Mouse (Mus musculus): Measurements from ENCODE around the gene Lzts2. TPM values are rescaled to one million over a fixed set of nuclear protein-coding genes. Genes with fewer than 3 reads are reported as not detected.
A peak's percentile ranks its signal among the peaks of the same experiment; 100 is the strongest.

The Lzts2 gene
- total RNA-seq, 2 experiments from 2014 or later = 21.3 to 23.2 TPM

GRCm38 (mm10) chr19:45002301-45002700 is 11.9 kb upstream of the Lzts2 start:
- no peak for DNase-seq (ENCODE audit: low spot score in 2 of 2)

GRCm38 (mm10) chr19:45003740-45004516 is 10.3 kb upstream of the Lzts2 start:
- no peak for DNase-seq (ENCODE audit: low spot score in 2 of 2)

- DNase-seq (ENCODE audit: low spot score in 2 of 2) = no peak
Measured at GRCm38 (mm10) chr19:45005444-45005843, 8.8 kb upstream of the Lzts2 start, which contains the start of gene Twnk. Gene Twnk (plus strand): TSS chr19:45005663.

- peak; percentile 97 for DNase-seq (ENCODE audit: low spot score in 2 of 2)
Measured at GRCm38 (mm10) chr19:45005957-45006712, 8.1 kb upstream of the Lzts2 start, which contains the start of gene Mrpl43. Gene Mrpl43 (minus strand): TSS chr19:45006442.

- DNase-seq (ENCODE audit: low spot score in 2 of 2) = no peak
Measured at GRCm38 (mm10) chr19:45007021-45007420, 7.2 kb upstream of the Lzts2 start.

- DNase-seq (ENCODE audit: low spot score in 2 of 2) = no peak
Measured at GRCm38 (mm10) chr19:45007425-45008191, 6.6 kb upstream of the Lzts2 start.

- DNase-seq (ENCODE audit: low spot score in 2 of 2) = no peak
Measured at GRCm38 (mm10) chr19:45010646-45011045, 3.6 kb upstream of the Lzts2 start.

GRCm38 (mm10) chr19:45012219-45012618 is 2.0 kb upstream of the Lzts2 start:
- no peak for DNase-seq (ENCODE audit: low spot score in 2 of 2)

- DNase-seq (ENCODE audit: low spot score in 2 of 2) = peak in 1 of 2 experiments; percentile 15
Measured at GRCm38 (mm10) chr19:45012636-45013035, 1.6 kb upstream of the Lzts2 start.

- DNase-seq (ENCODE audit: low spot score in 2 of 2) = no peak
Measured at GRCm38 (mm10) chr19:45013581-45014225, 511 bp upstream of the Lzts2 start.

GRCm38 (mm10) chr19:45014981-45015402 is 778 bp downstream of the Lzts2 start:
- DNase-seq (ENCODE audit: low spot score in 2 of 2) = peak in 1 of 2 experiments; percentile 52

GRCm38 (mm10) chr19:45015518-45016281 is 1.5 kb downstream of the Lzts2 start:
- DNase-seq (ENCODE audit: low spot score in 2 of 2) = no peak

GRCm38 (mm10) chr19:45016341-45017215 is 2.4 kb downstream of the Lzts2 start:
- peak; percentile 70 to 74 for DNase-seq (ENCODE audit: low spot score in 2 of 2)

GRCm38 (mm10) chr19:45017216-45017771 is 3.1 kb downstream of the Lzts2 start:
- peak; percentile 79 to 85 for DNase-seq (ENCODE audit: low spot score in 2 of 2)

- peak; percentile 82 to 90 for DNase-seq (ENCODE audit: low spot score in 2 of 2)
Measured at GRCm38 (mm10) chr19:45017909-45018308, 3.7 kb downstream of the Lzts2 start.

- DNase-seq (ENCODE audit: low spot score in 2 of 2) = peak in 1 of 2 experiments; percentile 35
Measured at GRCm38 (mm10) chr19:45018351-45018831, 4.2 kb downstream of the Lzts2 start.

GRCm38 (mm10) chr19:45020348-45020747 is 6.1 kb downstream of the Lzts2 start:
- DNase-seq (ENCODE audit: low spot score in 2 of 2) = no peak

GRCm38 (mm10) chr19:45021362-45021761 is 7.1 kb downstream of the Lzts2 start:
- DNase-seq (ENCODE audit: low spot score in 2 of 2) = no peak

- no peak for DNase-seq (ENCODE audit: low spot score in 2 of 2)
Measured at GRCm38 (mm10) chr19:45023993-45024392, 9.8 kb downstream of the Lzts2 start.
